Mouse (Mus musculus) small intestine, adult 2 months (tissue): ENCODE results near the gene Lama5. TPM values are rescaled to one million over a fixed set of nuclear protein-coding genes. Genes with fewer than 3 reads are reported as not detected.
A peak's percentile ranks its signal among the peaks of the same experiment; 100 is the strongest.

Source experiments
- H3K27ac ChIP-seq: fragments of 200-500 bp; 2 replicates; pipeline ENCODE4 v1.5.1; 2012; ENCODE audit warnings: low read depth, low read length, control low read depth, inconsistent platforms; ENCODE audit not compliant: insufficient read depth
- H3K27me3 ChIP-seq: fragments of 200-500 bp; 2 replicates; pipeline ENCODE4 v1.6.1; 2012; ENCODE audit warnings: mild to moderate bottlenecking, moderate library complexity, low read length, inconsistent platforms; ENCODE audit not compliant: control insufficient read depth, insufficient read depth
- H3K36me3 ChIP-seq: fragments of 200-500 bp; 2 replicates; pipeline ENCODE4 v1.6.1; 2012; ENCODE audit warnings: mild to moderate bottlenecking, low read length, control low read depth, inconsistent platforms; ENCODE audit not compliant: control insufficient read depth, insufficient read depth
- H3K4me1 ChIP-seq: fragments of 200-500 bp; 2 replicates; pipeline ENCODE4 v1.6.1; 2012; ENCODE audit warnings: low read length, inconsistent platforms, mixed read lengths; ENCODE audit not compliant: control insufficient read depth, insufficient read depth, insufficient read length
- H3K4me3 ChIP-seq: fragments of 200-500 bp; 2 replicates; pipeline ENCODE4 v1.5.1; 2012; ENCODE audit warnings: low read depth, mild to moderate bottlenecking, control low read depth, inconsistent platforms, low read length, moderate library complexity
- CTCF ChIP-seq: fragments of 200-500 bp; IDR thresholded peaks from 2 replicates; pipeline ENCODE4 v1.5.1; 2012; ENCODE audit warnings: low read depth, mild to moderate bottlenecking, control low read depth, inconsistent platforms, low read length, moderate library complexity, mixed read lengths; ENCODE audit not compliant: insufficient replicate concordance, insufficient read length; ENCODE audit errors: extremely low read depth
- POLR2A ChIP-seq: fragments of 200-500 bp; IDR thresholded peaks from 2 replicates; pipeline ENCODE4 v1.6.1; 2012; ENCODE audit warnings: low read depth, mild to moderate bottlenecking, control low read depth, inconsistent platforms, low read length, moderate library complexity
- WGBS: fragments of 180-500 bp; shearing (Covaris S2); methylation state at CpG from one replicate; pipeline ENCODE4 v1.1.7; 2018; 5-methylcytosine and 5-hydroxymethylcytosine counted together
- polyA plus RNA-seq: library from polyadenylated mRNA; depleted of rRNA; stranded (reverse); fragments of >200 nt; gene quantifications from 2 replicates; pipeline ENCODE4 v1.2.3, GENCODE M21; 2012; rRNA removed

The Lama5 gene
- polyA plus RNA-seq, result 36.0 and 41.7 TPM in 2 replicates

DNA sequence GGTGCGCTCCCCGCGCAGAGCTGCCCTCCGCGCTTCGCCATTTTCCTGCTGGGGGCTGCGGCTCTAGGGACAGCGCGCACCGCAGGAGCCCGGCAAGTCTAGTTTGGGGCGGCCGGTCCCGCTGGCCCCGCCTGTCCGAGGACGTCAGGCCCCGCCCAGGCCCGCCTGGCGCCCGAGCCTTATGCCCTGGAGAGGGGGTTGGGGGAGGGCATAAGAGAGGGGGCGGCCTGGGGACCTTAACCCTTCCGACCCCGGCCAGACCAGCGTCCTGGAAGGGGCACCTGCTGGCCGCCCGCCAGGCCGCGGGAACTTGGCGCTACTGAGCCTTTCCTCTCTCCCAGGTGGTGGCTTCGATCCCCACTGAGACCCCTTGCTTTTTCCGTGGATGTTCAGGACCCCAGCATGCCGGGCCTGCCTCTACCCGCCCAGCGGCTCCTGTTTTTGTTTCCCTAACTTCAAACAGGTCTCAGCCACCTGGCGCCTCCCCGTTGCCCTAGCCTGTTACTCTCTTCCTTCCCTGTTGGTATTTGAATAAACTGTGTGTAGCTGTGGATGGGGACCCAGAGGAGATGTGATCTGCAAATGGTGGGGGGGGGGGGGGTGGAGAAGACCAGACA, at the start of gene Lama5:
Gene Lama5 (minus strand): TSS at position 98 of the 617 bp plus-strand sequence.
- Histone ChIP-seq H3K4me1 (peaks cover 26% of the 10 kb centered on the region), H3K27ac (peak within 1 kb of the TSS; percentile 41)
- WGBS, result 1% methylated on average over 37 of the region's 37 CpGs

DNA sequence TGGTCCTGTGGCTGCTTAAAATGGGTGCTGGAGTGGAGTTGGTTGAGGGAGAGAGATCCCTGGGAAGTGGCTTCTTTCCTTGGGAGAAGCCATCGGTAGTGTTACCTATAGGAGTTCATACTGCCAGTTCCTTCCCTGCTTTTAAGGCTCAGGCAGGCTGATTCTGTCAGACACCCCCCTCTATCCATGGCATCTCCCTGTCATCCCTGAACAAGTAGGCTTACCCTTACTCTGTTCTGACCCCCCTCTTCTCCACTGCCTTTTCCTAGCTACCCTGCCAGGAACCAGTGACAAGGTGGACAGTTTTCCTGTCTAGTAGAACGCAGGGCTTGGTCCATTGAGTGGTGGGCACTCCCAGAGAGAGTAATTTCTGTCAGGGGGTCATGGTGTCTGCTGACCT, 48.9 kb upstream of the Lama5 start:
- TF ChIP-seq POLR2A, result no peak
- TF ChIP-seq CTCF, result no peak
- Histone ChIP-seq H3K27ac (no peak overlapping the region), H3K27me3 (no peaks in the 10 kb centered on the region), H3K36me3 (peaks cover 3% of the 10 kb centered on the region; the same call in 1 of the 2 replicates), H3K4me3 (no peak overlapping the region), H3K4me1 (peaks cover 44% of the 10 kb centered on the region)
- 97% methylated on average over 2 of the region's 2 CpGs for WGBS

More for the DNA sequence above, at the start of gene Lama5:
- Histone ChIP-seq H3K4me3 (peak within 1 kb of the TSS; percentile 85), H3K27me3 (peaks cover 11% of the 10 kb centered on the region), H3K36me3 (no peaks in the 10 kb centered on the region)
- TF ChIP-seq POLR2A (no peak), CTCF (no peak)

DNA sequence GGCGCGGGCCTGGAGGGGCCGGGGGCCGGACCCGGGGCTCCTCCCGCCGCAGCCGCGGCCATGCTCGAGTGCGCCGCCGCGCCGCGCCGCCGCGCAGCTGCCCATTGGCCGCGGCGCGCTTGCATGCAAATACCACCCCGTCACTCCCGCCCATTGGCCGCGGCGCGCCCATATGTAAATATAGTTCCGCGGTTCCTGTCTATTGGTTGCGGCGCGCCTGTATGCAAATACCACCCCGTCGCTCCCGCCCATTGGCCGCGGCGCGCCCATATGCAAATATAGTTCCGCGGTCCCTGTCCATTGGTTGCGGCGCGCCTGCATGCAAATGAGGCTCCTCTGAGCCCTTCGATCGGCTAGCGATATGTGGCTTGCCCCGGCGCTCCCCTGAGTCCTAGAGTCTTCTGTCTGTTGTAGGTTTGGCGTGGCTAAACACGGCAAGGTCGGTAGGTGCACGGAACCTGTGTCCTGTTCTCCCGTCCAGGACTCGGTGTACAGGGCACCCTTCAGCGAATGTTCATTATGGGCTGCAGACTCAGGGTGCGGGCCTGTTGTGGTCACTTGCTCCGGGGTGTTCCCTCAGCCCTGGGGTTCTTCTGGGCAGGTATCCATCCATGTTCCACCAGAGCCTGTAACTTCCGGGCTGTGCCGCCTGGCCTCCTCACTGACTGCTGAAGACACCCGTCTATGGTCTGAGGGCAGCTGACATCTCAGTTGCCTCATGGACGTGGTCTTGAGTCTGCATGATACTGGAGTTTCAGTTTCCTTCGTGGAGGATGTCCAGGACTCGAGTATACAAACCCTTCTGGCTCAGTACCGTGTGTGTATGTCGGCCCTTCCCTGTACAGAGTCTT, 48.0 kb upstream of the Lama5 start, which contains the start of gene Cables2:
Gene Cables2 (minus strand): TSS at position 103 of the 851 bp plus-strand sequence.
- Histone ChIP-seq H3K36me3 (peaks cover 3% of the 10 kb centered on the region; the same call in 1 of the 2 replicates), H3K27ac (peak within 1 kb of the TSS; percentile 79)
- 3% methylated on average over 67 of the region's 68 CpGs for WGBS

DNA sequence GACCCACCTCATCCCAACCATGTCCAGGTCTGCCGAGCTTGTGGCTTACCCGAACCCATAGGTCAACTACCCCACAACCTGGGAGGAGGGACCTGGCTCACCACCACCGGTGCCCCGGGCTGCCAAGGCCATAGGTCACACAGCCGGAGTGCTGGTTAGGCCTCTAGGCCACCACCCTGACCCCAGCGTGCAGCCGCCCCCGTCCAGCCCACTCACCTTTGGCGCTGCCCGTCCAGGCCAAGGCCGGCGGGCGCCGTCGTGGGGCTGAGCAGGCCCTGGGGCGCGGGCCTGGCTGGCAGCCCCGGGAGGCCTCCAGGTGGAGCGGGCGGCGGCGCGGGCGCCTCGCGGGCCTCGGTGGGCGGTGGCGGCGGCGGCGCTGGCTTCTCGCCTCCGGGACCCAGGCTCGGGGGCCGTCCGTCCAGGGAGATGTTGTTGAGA, 47.2 kb upstream of the Lama5 start:
- Histone ChIP-seq H3K4me1 (peaks cover 34% of the 10 kb centered on the region), H3K27me3 (no peaks in the 10 kb centered on the region), H3K4me3 (peak overlapping the region; percentile 70), H3K36me3 (peaks cover 3% of the 10 kb centered on the region; the same call in 1 of the 2 replicates), H3K27ac (no peak overlapping the region)
- TF ChIP-seq CTCF (no peak), POLR2A (no peak)
- under 1% methylated on average over 32 of the region's 37 CpGs for WGBS

More for the DNA sequence above, 48.0 kb upstream of the Lama5 start, which contains the start of gene Cables2:
- no peaks in the 10 kb centered on the region for H3K27me3 ChIP-seq
- TF ChIP-seq CTCF (no peak), POLR2A (peak; percentile 15; the same call in 1 of the 2 replicates)
- peak within 1 kb of the TSS; percentile 70 for H3K4me3 ChIP-seq
- peaks cover 40% of the 10 kb centered on the region for H3K4me1 ChIP-seq

DNA sequence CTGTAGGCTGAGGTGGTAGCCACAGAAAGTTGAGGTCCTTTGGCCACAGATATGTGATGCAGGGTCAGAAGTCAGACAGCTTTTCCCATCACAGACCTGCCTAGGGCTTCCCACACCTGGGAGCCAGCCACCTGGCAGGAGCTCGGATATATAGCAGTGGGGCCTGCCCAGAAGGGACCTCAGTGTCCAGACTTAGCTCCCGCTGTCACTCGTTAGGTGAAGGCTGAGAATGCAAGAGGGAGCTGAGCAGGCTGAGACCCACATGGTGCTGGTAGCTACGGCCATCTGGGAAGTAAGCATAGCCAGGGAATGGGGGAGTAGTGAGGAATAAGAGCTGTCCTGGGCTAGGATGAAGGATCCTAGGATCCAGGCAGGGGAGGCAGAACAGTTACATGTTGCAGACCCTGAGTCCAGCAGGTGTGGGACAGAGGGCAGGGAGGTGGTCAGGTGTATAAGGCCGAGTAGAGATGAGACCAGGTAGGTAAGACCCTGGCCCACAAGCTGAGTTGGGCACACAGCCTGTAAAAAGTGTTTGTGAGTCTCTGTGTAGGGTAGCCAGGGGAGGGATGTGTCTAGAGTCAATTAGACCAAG, 46.2 kb upstream of the Lama5 start:
- Histone ChIP-seq H3K27me3 (no peaks in the 10 kb centered on the region), H3K4me1 (peaks cover 25% of the 10 kb centered on the region; the same call in 1 of the 2 replicates), H3K4me3 (peak overlapping the region; percentile 25), H3K36me3 (peaks cover 3% of the 10 kb centered on the region; the same call in 1 of the 2 replicates), H3K27ac (no peak overlapping the region)
- 51% methylated on average over 5 of the region's 5 CpGs for WGBS
- no peak for TF ChIP-seq POLR2A
- TF ChIP-seq CTCF, result no peak

DNA sequence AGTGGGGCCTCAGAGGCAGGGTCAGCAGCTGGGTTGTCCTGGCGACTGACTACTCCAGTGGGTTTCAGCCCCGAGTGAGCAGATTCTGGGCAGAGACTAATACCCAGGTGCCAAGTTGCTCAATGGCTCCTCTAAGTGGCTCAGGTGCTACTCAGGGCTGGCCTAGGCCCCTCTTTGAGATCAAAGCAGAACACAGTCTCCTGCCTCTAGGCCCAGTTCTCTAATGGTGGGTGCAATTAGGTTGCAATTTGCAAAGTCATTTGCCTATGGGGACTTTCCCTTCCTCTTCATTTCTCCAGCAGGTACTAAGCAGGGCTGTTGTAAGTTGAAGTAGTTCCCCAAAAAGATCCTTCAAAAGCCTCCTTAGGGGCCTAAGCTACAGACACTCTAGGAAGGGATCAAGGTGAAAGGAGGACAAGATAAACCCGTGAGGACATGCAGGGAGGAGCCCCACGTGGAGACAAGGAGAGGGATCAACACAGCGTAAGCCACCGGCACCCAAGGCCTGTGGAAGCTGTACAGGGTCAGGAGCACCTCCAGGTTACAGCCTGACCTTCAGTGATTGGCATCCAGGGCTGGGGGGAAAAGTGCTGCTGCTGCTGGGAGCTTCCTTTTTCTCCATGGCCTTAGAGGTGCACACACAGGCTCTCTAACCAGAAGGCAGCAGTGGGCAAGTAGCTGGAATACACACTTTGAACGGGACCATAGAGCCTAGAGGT, 45.0 kb upstream of the Lama5 start:
- TF ChIP-seq CTCF (no peak), POLR2A (no peak)
- 53% methylated on average over 7 of the region's 7 CpGs for WGBS
- no peak overlapping the region for H3K27ac ChIP-seq
- H3K36me3 ChIP-seq, result peaks cover 6% of the 10 kb centered on the region
- H3K4me3 ChIP-seq, result no peak overlapping the region
- no peaks in the 10 kb centered on the region for H3K27me3 ChIP-seq
- peaks cover 17% of the 10 kb centered on the region; the same call in 1 of the 2 replicates for H3K4me1 ChIP-seq
